Mouse (Mus musculus): Measurements from ENCODE around the gene Selenoo.

Selenoo gene

DNA sequence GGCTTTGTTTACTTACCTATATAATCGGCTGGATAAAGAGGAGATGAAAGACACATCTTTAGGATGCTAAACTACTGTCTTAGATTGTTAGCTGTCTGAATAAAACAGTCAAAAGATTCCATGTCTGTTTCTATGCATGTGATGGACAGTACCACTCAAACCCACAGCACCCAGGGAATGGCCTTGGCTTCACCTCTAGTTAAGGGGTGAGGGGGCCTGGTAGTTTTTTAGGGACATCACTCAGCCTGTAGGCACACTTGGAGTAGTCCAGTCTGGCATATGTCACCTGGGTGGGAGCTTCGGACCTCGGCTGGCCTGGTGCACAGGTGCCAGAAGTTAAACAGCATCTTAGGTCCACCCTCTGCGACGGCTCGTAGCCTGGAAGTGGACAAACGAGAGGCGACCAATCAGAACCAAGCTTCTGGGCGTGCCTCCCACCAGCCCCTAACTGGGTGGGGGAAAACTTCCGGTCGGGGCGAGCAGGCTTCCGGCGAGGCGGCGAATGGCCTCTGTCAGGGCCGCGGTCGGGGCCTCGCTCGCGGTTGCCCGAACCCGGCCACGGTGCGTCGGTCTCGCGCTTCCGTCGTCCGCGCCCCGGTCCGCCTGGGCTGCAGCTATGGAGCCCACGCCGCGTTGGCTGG is at the start of gene Selenoo:
Gene Selenoo (plus strand): TSS at position 478 of the 641 bp plus-strand sequence.
- peak; percentile 93 to 97 for DNase-seq (ENCODE audit: inconsistent age in 2 of 2, low spot score in 1 of 2)

- no peak for DNase-seq (ENCODE audit: inconsistent age in 2 of 2, low spot score in 1 of 2)
Measured at GRCm38 (mm10) chr15:89044381-89044780, 44.5 kb upstream of the Selenoo start.

- no peak for DNase-seq (ENCODE audit: inconsistent age in 2 of 2, low spot score in 1 of 2)
Measured at GRCm38 (mm10) chr15:89046356-89046755, 42.5 kb upstream of the Selenoo start.

- DNase-seq (ENCODE audit: inconsistent age in 2 of 2, low spot score in 1 of 2) = no peak
Measured at GRCm38 (mm10) chr15:89054666-89055065, 34.2 kb upstream of the Selenoo start.

GRCm38 (mm10) chr15:89058736-89059135 is 30.1 kb upstream of the Selenoo start:
- DNase-seq (ENCODE audit: inconsistent age in 2 of 2, low spot score in 1 of 2) = no peak

DNA sequence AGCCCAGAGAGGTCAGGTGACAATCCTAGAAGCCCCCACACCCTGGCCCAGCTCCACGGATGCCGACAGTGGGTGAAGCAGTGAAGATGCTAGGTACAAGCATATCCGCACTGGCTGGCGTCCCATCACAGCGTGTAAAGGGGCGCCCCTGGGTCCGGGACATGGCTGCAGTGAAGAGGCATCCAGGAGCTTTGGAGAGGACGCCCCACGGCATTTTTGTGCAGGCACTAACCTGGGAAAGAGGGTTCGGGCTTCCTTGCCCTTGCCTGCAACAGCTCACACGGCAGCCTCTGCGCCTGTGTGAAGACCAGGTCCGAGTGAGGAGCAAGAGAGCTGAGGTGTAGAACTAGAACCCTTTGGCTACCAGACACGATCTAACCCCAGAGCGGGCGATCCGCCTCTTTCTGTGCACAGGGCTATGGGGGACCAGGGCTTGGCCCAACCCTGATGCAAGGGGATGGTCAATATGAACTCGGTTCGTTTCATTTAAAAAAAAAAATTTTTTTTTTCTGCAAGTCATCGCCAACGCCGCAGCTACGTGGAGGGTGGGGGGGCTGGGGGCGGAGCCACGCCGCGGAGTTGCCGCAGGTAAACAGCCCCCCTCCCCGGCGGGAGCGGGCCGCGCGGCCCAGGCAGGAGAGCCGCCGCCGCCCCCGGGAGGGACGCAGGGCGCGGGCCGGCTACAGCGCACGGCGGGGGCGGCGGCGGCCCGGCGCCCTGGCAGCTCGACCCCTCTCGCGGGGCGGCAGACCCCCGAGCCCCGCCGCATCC is 29.5 kb upstream of the Selenoo start, which contains the start of gene Panx2:
Gene Panx2 (plus strand): TSS at position 574 of the 771 bp plus-strand sequence.
- peak in 1 of 2 experiments; percentile 51 for DNase-seq (ENCODE audit: inconsistent age in 2 of 2, low spot score in 1 of 2)

DNA sequence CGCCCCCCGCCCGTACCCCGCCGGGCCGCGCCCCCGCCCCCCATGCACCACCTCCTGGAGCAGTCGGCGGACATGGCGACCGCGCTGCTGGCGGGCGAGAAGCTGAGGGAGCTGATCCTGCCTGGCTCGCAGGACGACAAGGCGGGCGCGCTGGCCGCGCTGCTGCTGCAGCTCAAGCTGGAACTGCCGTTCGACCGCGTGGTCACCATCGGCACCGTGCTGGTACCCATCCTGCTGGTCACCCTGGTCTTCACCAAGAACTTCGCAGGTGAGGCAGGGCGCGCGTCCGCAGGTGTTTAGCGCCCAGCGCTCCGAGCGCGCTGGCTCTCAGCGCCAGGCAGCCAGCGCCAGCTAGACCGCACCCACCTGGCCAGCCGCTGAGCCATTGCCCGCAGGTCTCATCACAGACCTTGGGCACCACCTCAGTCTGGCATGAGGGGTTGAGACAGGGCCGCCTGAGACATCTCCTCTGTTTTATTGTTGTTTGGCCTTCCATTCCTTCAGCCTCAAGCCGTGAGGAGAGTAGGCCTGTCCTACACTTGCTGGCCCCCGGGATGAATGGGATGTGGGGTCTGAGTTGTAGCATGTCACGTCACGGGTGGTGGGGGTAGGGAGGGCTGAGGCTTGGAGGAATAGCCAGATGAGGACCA is 28.7 kb upstream of the Selenoo start:
- DNase-seq (ENCODE audit: inconsistent age in 2 of 2, low spot score in 1 of 2) = peak; percentile 21 to 54

DNA sequence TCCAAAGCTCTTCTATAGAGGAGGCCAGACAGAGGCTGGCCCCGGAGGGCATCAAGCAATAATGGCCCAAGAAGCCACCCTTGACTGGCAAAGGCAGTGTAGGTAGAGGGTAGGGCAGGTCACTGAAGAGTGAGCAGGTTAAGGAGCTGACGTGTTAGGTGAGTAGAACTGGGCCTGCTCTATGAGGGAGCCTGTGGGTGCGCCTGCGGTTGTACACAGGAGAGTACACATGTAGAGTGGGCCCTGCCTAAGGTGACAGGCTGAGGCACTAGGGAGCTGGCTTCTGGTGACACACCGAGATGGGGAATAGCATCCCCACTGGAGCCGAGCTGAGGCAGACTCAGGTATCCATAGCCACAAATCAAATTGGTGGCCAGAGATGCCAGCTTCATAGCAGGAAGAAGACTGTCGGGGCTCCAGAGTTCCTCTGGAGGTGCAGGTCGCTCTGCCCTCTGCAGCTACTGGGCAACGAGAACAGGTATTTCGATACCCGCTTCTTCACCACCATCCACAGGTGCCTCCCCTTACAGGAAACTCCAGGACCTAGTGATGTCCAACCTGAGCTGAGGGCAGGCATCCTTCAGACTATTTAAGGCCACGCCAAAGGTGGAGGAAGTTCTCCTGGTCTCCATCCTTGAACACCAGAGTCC is 27.9 kb upstream of the Selenoo start:
- DNase-seq (ENCODE audit: inconsistent age in 2 of 2, low spot score in 1 of 2) = no peak

GRCm38 (mm10) chr15:89061761-89062517 is 26.9 kb upstream of the Selenoo start:
- no peak for DNase-seq (ENCODE audit: inconsistent age in 2 of 2, low spot score in 1 of 2)

GRCm38 (mm10) chr15:89062518-89062910 is 26.4 kb upstream of the Selenoo start:
- peak in 1 of 2 experiments; percentile 16 for DNase-seq (ENCODE audit: inconsistent age in 2 of 2, low spot score in 1 of 2)

- no peak for DNase-seq (ENCODE audit: inconsistent age in 2 of 2, low spot score in 1 of 2)
Measured at GRCm38 (mm10) chr15:89063001-89063400, 25.9 kb upstream of the Selenoo start.

GRCm38 (mm10) chr15:89063536-89063935 is 25.3 kb upstream of the Selenoo start:
- DNase-seq (ENCODE audit: inconsistent age in 2 of 2, low spot score in 1 of 2) = no peak

DNA sequence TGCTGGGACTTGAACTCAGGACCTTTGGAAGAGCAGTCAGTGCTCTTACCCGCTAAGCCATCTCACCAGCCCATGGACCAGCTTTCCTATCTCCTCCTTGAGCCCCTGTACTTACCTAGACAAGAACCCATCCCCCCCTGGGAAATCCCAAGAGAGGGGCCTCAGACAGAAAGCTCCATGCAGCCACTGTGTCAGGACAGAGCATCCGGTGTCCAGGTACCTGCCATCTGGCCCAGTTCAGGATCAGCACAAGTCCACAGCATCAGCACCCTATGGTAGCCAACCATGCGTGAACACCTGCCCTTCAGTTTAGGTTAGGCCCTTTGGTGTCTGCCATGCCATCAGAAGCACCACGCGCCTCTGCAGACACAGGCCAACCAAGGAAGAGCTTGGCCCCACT is 24.0 kb upstream of the Selenoo start:
- no peak for DNase-seq (ENCODE audit: inconsistent age in 2 of 2, low spot score in 1 of 2)

DNA sequence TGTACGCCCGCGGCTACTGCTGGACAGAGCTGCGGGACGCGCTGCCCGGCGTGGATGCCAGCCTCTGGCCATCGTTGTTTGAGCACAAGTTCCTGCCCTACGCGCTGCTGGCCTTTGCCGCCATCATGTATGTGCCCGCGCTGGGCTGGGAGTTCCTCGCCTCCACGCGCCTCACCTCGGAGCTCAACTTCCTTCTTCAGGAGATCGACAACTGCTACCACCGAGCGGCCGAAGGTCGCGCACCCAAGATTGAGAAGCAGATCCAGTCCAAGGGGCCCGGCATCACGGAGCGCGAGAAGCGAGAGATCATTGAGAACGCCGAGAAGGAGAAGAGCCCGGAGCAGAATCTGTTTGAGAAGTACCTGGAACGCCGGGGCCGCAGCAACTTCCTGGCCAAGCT is 21.3 kb upstream of the Selenoo start:
- DNase-seq (ENCODE audit: inconsistent age in 2 of 2, low spot score in 1 of 2) = peak in 1 of 2 experiments; percentile 21

GRCm38 (mm10) chr15:89068226-89068625 is 20.7 kb upstream of the Selenoo start:
- DNase-seq (ENCODE audit: inconsistent age in 2 of 2, low spot score in 1 of 2) = no peak

- DNase-seq (ENCODE audit: inconsistent age in 2 of 2, low spot score in 1 of 2) = no peak
Measured at GRCm38 (mm10) chr15:89069336-89069840, 19.5 kb upstream of the Selenoo start.

DNA sequence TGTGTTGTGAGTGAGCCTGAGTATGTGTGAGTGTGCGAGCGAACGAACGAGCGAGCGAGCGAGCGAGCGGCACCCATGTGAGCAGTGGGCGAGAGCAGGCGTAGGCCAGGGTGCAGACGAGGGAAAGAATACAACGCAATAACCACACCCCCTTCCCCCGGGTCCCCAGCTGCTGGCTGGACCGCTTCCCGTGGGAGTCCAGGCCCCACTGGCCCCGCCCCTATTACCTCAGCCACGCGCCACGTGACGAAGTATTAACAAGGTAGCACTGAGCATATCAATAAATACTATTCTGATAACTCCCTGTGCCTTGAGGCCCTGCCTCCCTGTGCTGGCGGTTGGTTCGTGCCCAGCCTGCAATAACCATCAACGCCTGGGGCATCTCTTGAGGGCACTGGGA is 18.3 kb upstream of the Selenoo start:
- peak in 1 of 2 experiments; percentile 31 for DNase-seq (ENCODE audit: inconsistent age in 2 of 2, low spot score in 1 of 2)

DNA sequence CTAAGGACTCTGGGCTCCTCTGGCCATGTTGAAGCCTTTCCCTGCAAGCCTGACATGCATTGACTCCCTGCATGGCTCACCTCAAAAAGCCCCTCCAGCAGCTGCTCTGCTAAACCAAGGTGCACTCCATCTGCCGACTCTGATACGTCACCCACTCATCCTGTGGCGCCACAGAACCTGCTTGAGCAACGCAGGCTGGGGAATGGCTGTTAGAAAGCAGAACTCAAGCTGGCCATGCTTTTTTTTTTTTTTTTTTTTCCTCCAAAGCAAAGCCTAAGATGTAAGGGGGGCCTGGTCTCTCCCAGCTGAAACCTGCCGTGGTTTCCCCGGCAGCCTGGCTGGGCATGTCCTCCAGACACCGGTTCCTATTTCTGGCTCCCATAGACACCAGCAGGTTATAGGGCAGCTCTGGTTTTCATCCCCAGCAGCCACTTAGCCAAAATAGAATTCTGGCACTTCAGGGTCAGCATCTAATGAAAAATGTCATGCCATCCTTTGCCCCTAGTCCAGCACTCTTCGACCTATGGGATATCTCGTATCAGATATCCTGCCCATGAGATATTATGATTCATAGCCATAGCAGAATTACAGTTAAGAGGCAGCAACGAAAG is 14.8 kb upstream of the Selenoo start:
- no peak for DNase-seq (ENCODE audit: inconsistent age in 2 of 2, low spot score in 1 of 2)

GRCm38 (mm10) chr15:89074613-89075477 is 14.0 kb upstream of the Selenoo start, which contains the start of gene Trabd:
Gene Trabd, plus strand, starts transcription at chr15:89075124.
- DNase-seq (ENCODE audit: inconsistent age in 2 of 2, low spot score in 1 of 2) = peak in 1 of 2 experiments; percentile 55
